Mouse (Mus musculus) neural tube, embryonic 10.5 days (tissue): ENCODE measurements around the gene Gm19935.

ENCODE experiments used
- DNase-seq: peaks from one replicate; pipeline ENCODE4 v3.0.0-alpha.2; 2017; ENCODE audit warnings: low spot score; ENCODE audit errors: extremely low spot score

Gene Gm19935

DNA sequence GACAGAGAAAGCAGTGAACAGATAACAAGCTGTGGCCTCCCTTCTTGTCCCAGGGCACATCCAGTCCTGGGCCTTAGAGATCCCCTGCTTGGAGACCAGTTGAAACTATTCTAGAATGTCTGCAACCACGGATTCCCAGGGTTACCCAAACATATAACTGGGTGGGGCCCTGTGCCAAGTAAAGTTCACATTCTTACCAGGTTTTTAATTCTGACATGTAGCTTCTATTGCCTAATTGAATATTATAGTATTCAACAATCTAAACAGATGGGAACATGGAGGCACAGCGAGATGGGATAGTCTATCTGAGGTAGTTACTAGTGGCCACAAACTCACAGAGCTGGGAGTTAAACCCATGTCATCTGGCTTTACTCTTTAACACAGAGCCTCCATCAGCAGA, at the start of gene Gm19935:
Gene Gm19935 (minus strand): TSS at position 101 of the 400 bp plus-strand sequence.
- no peak for DNase-seq

DNA sequence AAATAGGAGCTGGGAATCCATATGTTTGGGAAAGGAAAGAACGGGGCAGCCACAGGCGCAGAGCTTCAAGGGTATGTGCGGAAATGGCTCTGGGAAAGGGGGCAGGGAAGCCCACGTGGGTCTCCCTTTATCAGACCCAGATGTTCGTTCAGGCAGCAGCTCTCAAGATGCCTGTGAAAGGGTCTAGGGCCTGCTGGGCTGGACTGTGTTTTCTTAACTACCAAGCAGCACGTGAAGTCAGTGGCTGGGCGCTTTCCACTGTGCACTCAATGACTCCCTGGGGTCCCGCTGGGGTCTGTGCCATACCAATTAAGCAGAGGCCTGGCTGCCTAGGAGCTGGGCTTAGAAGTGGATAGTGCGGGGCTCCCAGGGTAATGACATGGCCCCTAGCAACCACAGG, 44.8 kb upstream of the Gm19935 start:
- DNase-seq: peak; percentile 87

DNA sequence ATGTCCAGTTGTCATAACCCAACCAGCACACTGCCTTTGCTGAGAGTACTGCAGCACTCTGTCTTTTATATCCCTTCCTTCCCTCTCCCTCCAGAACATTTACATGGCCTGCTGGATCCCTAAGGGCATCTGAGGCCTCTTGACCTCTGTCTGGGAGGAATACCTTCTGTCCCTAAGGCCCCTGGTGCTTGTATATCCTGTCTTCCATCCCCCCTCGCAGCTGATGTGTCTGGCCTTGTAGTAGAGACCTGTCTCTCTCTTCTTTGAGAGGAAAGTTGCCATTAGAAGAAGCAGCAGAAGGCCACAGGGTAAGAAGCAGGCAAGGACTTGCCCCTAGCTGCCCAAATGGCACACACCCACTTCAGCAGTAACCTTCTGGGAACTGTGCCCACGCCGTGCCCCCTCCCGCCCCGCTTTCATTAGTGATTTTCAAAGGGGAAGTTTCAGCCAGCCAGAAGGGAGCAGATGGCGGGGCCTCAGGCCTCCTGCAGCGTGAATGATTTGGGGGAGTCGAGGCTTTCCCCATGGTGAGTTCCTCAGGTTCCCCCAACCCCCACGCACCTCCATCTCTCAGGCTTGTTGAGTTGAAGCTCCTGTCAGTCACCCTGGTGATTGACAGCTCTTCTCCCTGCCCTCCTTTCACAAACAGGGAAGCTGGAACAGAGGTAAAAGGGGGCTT, 44.2 kb upstream of the Gm19935 start:
- peak; percentile 60 for DNase-seq

DNA sequence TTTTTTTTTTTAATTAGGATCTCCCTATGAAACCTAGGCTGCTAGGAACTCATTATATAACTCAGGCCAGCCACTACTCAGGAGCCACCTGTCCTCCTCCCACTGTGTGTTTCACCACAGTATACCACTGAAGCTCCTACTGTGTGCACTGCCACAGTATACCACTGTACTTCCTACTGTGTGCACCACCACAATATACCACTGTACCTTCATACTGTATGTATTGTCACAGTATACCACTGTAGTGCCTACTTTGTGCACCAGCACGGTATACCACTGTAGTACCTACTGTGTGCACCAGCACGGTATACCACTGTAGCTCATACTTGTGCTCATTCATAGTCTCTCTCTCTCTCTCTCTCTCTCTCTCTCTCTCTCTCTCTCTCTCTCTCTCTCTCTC, 40.9 kb upstream of the Gm19935 start:
- no peak for DNase-seq

DNA sequence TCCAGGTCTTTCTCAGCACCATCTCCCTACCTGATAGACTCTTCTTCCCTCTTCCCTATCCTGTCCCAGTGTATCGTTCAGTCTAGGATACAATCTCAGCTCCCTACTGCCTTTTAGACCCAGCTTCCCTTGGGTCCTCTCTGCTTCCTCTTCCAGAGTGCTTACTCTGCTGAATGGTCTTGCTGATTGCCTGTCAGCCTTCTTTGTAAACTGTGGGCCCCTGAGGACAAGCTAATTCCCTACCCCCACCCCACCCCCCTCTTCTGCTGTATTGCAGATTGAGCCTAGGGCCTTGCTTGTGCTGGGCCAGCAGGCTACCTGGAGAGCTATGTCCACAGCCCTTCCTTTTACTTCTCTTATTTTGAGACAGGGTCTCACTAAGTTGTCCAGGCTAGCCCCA, 39.8 kb upstream of the Gm19935 start:
- DNase-seq: no peak

DNA sequence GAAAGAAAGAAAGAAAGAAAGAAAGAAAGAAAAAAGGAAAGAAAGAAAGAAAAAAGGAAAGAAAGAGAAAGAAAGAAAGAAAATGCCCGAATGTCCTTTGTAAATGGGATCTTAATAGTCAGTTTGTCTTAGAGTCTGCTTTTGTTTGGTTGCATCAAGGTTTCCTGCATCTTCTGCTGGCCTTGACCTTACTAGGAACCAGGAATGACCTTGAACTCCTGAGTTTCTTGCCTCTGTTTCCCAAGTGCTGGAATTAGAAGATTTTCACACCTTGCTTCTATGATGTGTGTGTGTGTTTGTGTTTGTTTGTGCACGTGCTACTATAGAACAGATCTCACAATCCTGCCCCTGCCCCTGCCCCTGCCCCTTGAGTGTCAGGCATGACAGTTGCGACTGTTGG, 39.0 kb upstream of the Gm19935 start:
- DNase-seq: no peak

DNA sequence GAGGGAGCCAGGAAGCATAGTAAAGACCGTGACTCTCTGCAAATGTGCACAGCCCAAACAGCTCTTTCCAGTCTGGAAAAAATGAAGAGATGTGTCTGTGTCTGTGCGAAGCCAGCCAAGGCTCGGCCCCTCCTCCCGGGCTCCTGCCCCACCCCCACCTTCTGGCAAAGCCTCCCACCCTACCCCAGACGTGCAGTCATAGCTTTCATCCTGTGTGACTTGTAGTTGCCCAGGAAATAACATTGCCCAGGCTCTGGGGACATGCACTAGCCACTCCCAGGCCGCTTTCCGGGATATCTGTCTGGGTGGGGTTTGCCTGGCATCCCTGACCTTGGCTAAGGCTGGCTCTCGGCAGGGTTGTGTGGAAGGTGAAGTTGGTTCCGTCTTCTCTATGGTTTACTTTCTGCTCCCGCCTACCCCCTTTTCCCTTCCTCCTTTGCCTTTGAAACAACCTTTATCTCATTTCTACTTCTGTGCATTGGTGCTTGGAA, 37.5 kb upstream of the Gm19935 start:
- DNase-seq: peak; percentile 48

DNA sequence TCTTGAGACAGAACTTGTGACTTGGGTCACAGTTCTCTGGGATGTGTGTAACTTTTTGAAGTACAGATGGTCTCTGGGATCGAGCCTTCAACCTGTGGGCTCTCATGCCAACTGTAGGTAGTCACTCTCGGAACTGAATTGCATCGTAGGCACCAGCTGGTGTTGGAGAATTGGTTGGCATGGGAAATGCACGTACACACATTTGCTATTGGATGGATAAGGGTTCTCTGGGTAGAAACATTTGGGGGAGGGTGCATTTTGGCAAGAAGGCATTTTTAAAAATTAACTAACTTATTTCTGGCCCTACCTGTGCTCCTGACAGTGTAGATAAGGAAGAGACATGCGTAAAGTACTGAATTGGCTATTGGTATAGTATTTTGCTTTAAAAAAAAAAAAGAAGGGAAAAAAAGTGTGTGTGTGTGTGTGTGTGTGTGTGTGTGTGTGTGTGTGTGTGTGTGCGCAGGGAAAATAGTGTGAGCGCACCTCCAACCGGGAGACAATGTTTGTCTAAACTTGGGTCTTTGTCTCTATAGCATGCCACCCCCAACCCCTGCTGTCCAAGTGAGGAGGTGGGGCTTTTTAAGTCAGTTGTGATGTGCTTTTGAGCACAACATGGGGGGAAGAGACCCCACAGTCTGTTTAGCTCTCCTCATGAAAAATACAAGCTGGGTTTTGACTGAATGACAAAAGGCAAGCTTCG, 36.9 kb upstream of the Gm19935 start:
- DNase-seq: no peak

DNA sequence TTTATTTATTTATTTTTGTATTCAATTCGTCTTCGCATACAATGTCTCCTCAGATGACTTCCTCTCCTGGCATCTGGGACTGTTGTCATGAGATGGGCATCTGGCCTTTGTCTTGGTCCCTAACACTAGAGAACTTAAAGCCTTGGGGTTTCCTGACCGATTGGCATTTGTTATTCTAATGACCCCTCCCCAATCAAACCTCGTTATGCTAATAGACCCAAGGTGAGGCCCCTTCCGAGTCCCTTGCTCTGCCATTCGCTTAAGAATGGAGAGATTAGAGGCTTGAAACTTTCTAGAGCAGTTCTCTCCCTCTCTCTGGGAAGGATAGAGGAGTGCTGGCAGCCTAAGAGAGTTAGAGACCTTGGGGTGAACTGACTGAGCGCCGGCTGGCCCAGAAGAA, 34.4 kb upstream of the Gm19935 start:
- no peak for DNase-seq

DNA sequence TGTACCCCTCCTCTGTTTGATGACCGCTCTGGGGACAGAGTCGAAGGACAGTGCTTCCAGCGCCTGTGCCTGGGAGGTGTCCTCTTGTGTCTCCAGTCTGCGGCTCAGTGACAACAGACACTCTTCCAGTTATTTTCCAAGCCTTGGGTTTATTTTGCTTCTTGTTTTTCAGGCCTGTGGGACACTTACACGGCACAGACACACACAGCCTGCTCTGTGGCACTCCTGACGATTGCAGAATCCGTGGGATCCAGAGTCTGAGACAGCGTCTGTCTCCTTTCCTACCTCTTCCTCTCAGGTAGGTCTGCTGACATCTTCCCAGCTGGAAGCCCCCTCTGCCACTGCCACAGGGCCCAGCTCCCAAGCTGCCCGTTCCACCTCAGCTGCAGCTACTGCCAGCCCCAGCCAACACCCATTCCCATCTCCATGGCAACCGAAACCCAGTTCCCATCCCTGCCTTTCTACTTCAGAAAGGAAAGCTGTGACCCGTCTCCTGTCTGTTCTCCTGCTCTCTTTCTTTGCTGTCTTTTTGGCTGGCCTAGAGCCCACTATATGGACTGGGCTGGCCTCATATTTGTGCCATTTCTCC, 32.4 kb upstream of the Gm19935 start:
- no peak for DNase-seq

DNA sequence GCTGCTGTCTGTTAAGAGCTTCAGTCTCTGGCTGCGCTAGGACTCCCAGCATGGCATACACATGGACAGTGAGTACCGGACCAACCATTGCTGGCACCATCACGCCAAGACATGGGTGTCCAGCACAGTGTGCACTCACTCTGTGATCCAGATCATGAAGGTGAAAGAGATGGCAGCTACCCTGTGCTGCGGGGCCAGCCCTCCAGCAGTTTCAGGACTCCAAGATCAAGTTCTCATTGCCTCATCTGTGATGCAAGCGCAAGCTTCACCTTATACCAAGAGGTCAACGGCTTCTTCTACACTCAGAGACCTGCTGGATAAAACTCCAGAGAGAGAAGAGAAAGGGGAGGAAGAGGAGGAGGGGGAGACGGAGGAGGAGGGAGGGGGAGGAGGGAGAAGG, 30.8 kb upstream of the Gm19935 start:
- DNase-seq: no peak

DNA sequence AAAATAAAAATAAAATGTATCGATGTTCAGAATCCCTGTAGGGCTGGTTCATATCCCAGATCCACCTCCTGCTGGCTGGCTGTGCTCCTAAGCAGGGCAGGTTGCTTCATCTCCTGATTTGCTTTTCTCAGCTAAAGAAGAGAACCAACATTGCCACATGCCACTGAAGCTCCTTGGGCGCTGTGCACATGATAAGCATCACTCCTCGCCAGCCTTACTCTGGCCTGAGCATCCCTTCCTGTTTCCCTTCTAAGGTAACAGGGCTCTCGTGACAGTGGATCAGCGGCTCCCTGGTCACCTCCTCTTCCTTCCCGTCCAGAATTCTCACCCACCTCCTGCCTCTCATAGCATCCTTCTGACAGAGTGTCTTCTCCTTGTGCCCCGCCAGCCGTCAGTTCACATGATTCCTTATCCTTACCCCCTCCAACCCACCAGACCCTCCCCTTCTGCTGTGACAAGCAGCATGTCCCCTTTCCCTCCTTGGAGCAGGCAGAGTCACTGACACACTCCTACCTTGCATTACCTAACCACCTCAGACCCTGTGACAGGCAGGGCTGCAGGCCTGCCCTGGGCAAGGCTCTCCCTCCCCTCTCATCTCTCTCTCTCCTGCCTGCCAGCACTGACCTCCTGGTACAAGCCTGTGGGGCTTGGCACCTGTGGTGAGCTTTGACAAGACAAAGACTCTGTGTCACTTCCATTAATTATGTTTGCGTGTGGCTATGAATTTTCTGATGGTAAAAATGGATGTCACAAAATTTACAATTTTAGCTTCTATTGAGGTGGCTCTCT, 27.2 kb upstream of the Gm19935 start:
- DNase-seq: no peak

DNA sequence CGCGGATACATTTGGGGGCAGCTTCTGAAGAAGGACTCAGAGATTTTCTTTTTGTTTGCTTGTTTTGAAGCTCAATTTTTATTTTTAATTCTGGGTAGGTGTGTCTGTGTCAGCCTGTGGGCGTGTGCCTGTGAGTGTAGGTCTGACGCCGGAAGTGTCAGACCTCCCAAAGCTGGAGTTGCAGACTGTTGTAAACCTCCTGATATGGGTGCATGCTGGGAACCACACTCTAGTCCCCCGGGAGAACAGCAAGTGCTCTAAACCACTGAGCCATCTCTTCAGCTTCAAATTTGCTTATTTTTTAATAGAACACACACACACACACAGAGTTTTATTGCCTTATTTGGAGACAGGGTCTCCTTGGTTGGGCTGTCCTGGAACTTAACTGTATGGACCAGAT, 25.9 kb upstream of the Gm19935 start:
- no peak for DNase-seq

DNA sequence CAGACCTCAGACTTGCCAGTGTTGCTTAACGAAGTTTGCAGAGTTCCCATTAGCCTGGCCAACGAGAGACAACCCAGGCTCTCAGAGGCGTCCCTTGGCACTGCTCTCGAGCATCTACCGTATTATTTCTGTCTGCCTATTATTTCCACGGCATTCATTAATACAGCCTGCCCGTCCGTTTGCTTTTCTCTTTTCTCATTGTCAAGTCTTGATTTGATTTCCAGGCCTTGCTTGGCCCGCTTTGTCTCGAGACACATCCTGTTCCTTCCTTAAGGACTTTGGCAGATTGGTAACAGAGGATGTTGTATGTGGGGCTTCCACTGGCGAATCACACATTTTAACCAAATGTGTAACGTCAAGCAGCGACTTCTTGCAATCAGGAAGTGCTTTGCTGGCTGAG, 24.1 kb upstream of the Gm19935 start:
- DNase-seq: no peak

DNA sequence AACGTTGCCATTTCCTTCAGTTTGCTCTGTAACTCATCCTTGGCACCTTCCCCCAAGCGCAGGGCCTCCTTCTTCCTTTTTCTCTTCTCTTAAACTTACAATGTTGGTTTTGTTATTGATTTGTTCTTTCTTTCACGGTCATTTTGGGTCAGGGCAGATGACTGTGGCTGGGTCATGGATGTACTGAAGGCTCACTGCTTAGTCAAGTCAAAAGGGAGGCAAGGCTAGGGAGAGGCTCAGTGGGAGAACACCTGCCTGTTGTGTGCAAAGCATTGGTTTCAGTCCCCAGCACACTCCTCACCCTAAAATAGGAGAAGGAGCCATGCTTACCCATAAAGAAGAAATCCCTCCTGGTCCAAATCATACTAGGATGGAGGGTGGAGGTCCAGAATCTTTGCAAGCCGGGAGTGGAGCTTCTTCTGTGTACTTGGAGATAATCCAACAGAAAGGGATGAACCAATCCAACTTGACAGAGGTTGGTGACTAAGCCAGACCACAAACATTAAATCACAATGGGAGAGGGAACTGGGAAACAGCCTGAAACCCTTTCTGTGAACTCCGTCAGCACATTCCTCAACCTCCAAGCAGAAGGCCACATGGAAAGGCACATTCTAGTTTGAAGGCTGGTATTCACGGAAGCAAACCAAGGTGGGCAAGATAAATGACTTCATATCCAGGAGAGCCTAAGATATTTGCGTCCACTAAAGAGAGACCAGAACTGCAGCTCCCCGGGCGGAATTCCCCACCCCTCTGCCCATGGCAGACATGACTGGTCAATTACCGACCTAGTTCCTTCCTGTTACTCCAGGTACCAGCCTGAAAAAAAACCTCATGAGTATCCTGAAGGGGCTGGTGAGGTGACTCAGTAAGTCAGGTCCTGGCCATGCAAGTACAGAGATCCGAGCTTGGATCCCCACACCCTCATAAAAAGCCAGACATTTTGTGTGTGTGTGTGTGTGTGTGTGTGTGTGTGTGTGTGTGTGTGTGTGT, 22.8 kb upstream of the Gm19935 start:
- no peak for DNase-seq

DNA sequence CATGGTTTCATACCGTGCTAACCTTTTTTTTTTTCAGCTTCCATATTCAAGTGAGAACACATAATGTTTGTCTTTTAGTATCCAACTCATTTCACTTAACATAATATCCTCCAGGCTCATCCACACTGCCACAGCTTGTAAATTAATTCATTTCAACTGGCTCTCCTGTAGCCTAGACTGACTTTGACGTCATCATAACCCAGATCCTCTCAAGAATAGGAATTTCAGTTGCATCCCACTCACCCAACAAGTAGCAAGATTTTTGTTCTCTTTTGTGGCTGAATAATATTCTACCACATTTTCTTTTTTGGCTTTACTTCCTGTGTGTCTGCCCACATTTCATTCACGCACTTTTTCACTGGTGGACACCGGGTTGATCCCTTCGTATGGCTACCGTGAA, 20.2 kb upstream of the Gm19935 start:
- DNase-seq: no peak

DNA sequence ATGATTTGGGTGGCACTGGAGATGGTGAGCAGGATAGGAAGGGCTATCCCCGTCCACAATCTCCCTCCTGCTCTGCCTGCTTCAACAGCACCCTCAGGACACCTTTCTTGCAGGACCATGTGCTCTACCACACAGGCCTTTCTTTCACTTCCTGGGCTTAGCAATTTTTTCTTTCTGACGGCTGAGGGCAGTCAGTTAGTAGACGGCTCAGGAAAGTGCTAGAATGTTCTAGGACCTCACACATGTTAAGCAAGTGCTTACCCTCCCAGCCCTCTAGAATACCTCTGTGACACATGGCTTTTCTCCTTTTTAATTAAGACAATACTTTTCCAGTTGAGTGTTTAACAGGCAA, 17.1 kb upstream of the Gm19935 start:
- DNase-seq: no peak

DNA sequence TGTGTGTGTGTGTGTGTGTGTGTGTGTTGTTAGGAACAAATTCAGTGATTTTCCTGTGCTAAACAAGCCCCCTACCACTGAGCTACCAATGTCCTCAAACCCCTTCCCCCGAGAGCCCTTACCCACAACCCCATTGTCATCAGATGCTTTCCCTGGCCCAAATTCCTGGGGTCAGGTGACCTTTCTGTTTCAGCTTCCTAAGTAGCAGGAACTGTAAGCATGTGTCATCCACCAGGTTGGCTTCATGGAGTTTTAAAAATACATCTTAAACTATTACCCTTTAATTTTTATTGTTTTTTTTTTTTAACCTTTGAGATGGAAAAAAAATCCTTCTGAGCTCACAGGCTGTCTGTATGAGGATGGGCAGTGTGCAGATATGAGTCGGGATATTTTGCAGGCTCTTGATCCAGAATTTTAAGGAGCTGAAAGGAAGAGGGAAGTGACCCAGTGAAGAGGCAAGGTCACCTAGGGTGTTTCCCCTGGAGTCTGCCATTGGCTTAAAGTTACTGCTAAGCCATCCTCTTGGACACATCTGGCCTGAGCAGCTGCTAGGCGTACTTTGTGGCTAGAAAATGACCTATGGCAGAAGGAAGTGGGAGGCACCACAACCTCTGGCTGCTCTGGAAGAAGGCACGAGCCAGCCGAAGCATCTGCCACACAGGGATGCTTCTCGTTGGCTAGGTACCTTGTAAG, 16.6 kb upstream of the Gm19935 start:
- DNase-seq: no peak

DNA sequence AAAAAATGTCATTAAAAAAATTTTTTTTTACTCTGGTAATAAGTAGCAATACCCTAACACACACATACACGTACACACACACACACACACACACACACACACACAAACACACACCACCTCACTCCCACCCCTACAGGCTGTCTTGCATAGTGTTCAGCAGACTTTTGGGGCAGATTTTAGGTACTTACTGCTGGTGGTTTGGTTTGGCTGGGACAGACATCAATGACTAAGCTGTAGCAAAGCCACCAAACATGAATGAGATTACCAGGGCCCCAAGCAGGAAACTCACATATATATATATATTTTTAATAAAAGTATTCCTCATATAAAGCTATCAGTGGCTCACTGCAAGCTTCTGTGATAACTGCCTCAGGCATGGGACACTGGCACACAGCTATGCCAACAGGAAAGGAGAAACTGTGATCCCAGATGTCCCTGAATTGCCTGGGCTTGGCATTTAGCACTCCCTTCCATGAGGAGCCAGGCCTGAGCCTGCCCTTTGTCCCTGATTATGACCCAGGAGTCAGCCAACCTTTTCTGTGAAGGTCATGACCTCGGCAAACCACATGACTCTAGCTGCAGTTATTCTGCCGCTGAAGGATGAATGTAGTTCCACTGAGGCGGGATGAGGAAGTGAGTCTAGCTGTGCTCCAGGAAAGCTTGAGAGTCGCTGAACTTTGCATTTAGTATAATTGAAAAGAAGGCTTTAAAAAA, 15.5 kb upstream of the Gm19935 start:
- DNase-seq: no peak

DNA sequence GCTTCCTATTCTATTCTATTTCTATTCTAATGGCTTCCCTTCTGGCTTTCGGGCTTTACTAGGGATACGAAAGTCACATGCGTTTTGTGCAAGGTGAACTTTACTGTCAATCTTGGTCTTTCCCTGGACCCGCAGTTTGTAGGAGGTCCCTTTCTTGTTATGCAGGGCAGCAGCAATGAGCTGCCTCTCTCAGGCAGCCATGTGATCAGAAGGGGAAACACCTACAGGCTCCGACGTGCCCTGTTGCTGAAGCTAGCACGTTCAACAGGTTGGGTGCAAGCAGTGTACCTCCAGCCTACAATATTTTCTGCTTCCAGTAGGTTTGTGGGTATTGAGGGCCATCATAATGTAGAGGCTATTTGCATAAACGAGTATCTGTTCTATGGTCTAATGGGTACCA, 13.8 kb upstream of the Gm19935 start:
- DNase-seq: no peak
